Mouse (Mus musculus): Measurements from ENCODE around the gene Plekhg1. TPM values are rescaled to one million over a fixed set of nuclear protein-coding genes. Genes with fewer than 3 reads are reported as not detected.

Gene Plekhg1
- total and polyA plus RNA-seq, 3 experiments = 3.6 to 11.0 (median 7.6) TPM

- intact Hi-C loops (cut with DNase I) = no loop called here
- no peaks in the 10 kb centered on the region for H3K27me3 ChIP-seq (ENCODE audit: control insufficient read depth, insufficient read depth, low read length)
- H3K4me1 ChIP-seq (ENCODE audit: control insufficient read depth, insufficient read depth, low read length) = no peaks in the 10 kb centered on the region
- WGBS = 78% methylated on average over 3 of the region's 3 CpGs
- TF ChIP-seq CTCF (IDR thresholded peaks at IDR 0.05) = no peak
- no peak for TF ChIP-seq POLR2A (IDR thresholded peaks at IDR 0.05; ENCODE audit: insufficient read depth, low read depth, low read length)
- no peak for TF ChIP-seq EP300 (IDR thresholded peaks at IDR 0.05; ENCODE audit: insufficient read depth, low read depth, low read length)
- H3K79me2 ChIP-seq (replicated peaks; ENCODE audit: control insufficient read depth, insufficient read depth, low read length) = no peaks in the 10 kb centered on the region
- no peak overlapping the region for H3K4me3 ChIP-seq
- H3K9ac ChIP-seq (ENCODE audit: low read depth, low read length) = no peak overlapping the region
- no peaks in the 10 kb centered on the region for H3K36me3 ChIP-seq (ENCODE audit: control insufficient read depth, insufficient read depth, low read length)
- no peak overlapping the region for H3K27ac ChIP-seq
- no peak for DNase-seq
Measured at GRCm38 (mm10) chr10:3729666-3730065, 10.5 kb upstream of the Plekhg1 start.

- intact Hi-C loops (cut with DNase I) = no loop called here
- TF ChIP-seq CTCF (IDR thresholded peaks at IDR 0.05) (no peak), POLR2A (IDR thresholded peaks at IDR 0.05; ENCODE audit: insufficient read depth, low read depth, low read length) (no peak), EP300 (IDR thresholded peaks at IDR 0.05; ENCODE audit: insufficient read depth, low read depth, low read length) (no peak)
- Histone ChIP-seq H3K4me3 (no peak overlapping the region), H3K79me2 (replicated peaks; ENCODE audit: control insufficient read depth, insufficient read depth, low read length) (no peaks in the 10 kb centered on the region), H3K36me3 (ENCODE audit: control insufficient read depth, insufficient read depth, low read length) (no peaks in the 10 kb centered on the region), H3K27me3 (ENCODE audit: control insufficient read depth, insufficient read depth, low read length) (no peaks in the 10 kb centered on the region), H3K4me1 (ENCODE audit: control insufficient read depth, insufficient read depth, low read length) (no peaks in the 10 kb centered on the region), H3K9ac (ENCODE audit: low read depth, low read length) (no peak overlapping the region), H3K27ac (no peak overlapping the region)
- WGBS = 68% methylated on average over 4 of the region's 4 CpGs
- DNase-seq = no peak
Measured at GRCm38 (mm10) chr10:3730314-3730713, 9.8 kb upstream of the Plekhg1 start.

- WGBS = 89% methylated on average over 3 of the region's 3 CpGs
- H3K4me1 ChIP-seq (ENCODE audit: control insufficient read depth, insufficient read depth, low read length) = no peaks in the 10 kb centered on the region; the same call in 1 of the 2 replicates
- no peaks in the 10 kb centered on the region for H3K27me3 ChIP-seq (ENCODE audit: control insufficient read depth, insufficient read depth, low read length)
- no peaks in the 10 kb centered on the region for H3K36me3 ChIP-seq (ENCODE audit: control insufficient read depth, insufficient read depth, low read length)
- no peak overlapping the region for H3K9ac ChIP-seq (ENCODE audit: low read depth, low read length)
- no peak for DNase-seq
- no peak overlapping the region for H3K4me3 ChIP-seq
- TF ChIP-seq EP300 (IDR thresholded peaks at IDR 0.05; ENCODE audit: insufficient read depth, low read depth, low read length) (no peak), POLR2A (IDR thresholded peaks at IDR 0.05; ENCODE audit: insufficient read depth, low read depth, low read length) (no peak)
- intact Hi-C loops (cut with DNase I) = no loop called here
- no peak overlapping the region for H3K27ac ChIP-seq
- no peaks in the 10 kb centered on the region for H3K79me2 ChIP-seq (replicated peaks; ENCODE audit: control insufficient read depth, insufficient read depth, low read length)
Measured at GRCm38 (mm10) chr10:3737034-3737433, 3.1 kb upstream of the Plekhg1 start.

GRCm38 (mm10) chr10:3740504-3741388 lies 582 bp downstream of the Plekhg1 start:
- TF ChIP-seq POLR2A (IDR thresholded peaks at IDR 0.05; ENCODE audit: insufficient read depth, low read depth, low read length) (peak; percentile 27; the same call in 1 of the 2 replicates), CTCF (IDR thresholded peaks at IDR 0.05) (peak; percentile 83), EP300 (IDR thresholded peaks at IDR 0.05; ENCODE audit: insufficient read depth, low read depth, low read length) (peak; percentile 65; the same call in 1 of the 2 replicates)
- intact Hi-C loops (cut with DNase I) = loop anchor here (1.0 to 5.0 kb wide), 9 partner anchors 20 to 201 kb away; no protein-coding TSS in a partner anchor
- H3K36me3 ChIP-seq (ENCODE audit: control insufficient read depth, insufficient read depth, low read length) = peaks cover under 1% of the 10 kb centered on the region
- H3K27me3 ChIP-seq (ENCODE audit: control insufficient read depth, insufficient read depth, low read length) = no peaks in the 10 kb centered on the region
- H3K9ac ChIP-seq (ENCODE audit: low read depth, low read length) = peak overlapping the region; percentile 86
- no peaks in the 10 kb centered on the region for H3K79me2 ChIP-seq (replicated peaks; ENCODE audit: control insufficient read depth, insufficient read depth, low read length)
- DNase-seq = peak; percentile 59 to 70
- H3K27ac ChIP-seq = peak overlapping the region; percentile 78
- WGBS = under 1% methylated on average over 34 of the region's 47 CpGs
- H3K4me3 ChIP-seq = peak overlapping the region; percentile 85
- peaks cover 5% of the 10 kb centered on the region for H3K4me1 ChIP-seq (ENCODE audit: control insufficient read depth, insufficient read depth, low read length)

GRCm38 (mm10) chr10:3741791-3742190 lies 1.6 kb downstream of the Plekhg1 start:
- TF ChIP-seq CTCF (IDR thresholded peaks at IDR 0.05) (no peak), POLR2A (IDR thresholded peaks at IDR 0.05; ENCODE audit: insufficient read depth, low read depth, low read length) (no peak), EP300 (IDR thresholded peaks at IDR 0.05; ENCODE audit: insufficient read depth, low read depth, low read length) (no peak)
- H3K27ac ChIP-seq = peak overlapping the region; percentile 78
- H3K27me3 ChIP-seq (ENCODE audit: control insufficient read depth, insufficient read depth, low read length) = no peaks in the 10 kb centered on the region
- peak overlapping the region; percentile 85; the same call in 1 of the 2 replicates for H3K4me3 ChIP-seq
- H3K4me1 ChIP-seq (ENCODE audit: control insufficient read depth, insufficient read depth, low read length) = peaks cover 8% of the 10 kb centered on the region
- H3K9ac ChIP-seq (ENCODE audit: low read depth, low read length) = no peak overlapping the region
- no peaks in the 10 kb centered on the region for H3K79me2 ChIP-seq (replicated peaks; ENCODE audit: control insufficient read depth, insufficient read depth, low read length)
- intact Hi-C loops (cut with DNase I) = loop anchor here (1.0 to 5.0 kb wide), 7 partner anchors 19 to 200 kb away; no protein-coding TSS in a partner anchor
- WGBS = 14% methylated on average over 5 of the region's 5 CpGs
- no peak for DNase-seq
- peaks cover 6% of the 10 kb centered on the region for H3K36me3 ChIP-seq (ENCODE audit: control insufficient read depth, insufficient read depth, low read length)

GRCm38 (mm10) chr10:3743069-3743468 lies 2.9 kb downstream of the Plekhg1 start:
- TF ChIP-seq EP300 (IDR thresholded peaks at IDR 0.05; ENCODE audit: insufficient read depth, low read depth, low read length) = no peak
- no peak for TF ChIP-seq CTCF (IDR thresholded peaks at IDR 0.05)
- no peak for TF ChIP-seq POLR2A (IDR thresholded peaks at IDR 0.05; ENCODE audit: insufficient read depth, low read depth, low read length)
- 24% methylated on average over 2 of the region's 2 CpGs for WGBS
- intact Hi-C loops (cut with DNase I) = loop anchor here (5.0 kb wide), 4 partner anchors 44 to 151 kb away; no protein-coding TSS in a partner anchor
- Histone ChIP-seq H3K4me3 (no peak overlapping the region), H3K36me3 (ENCODE audit: control insufficient read depth, insufficient read depth, low read length) (peaks cover 16% of the 10 kb centered on the region), H3K27me3 (ENCODE audit: control insufficient read depth, insufficient read depth, low read length) (no peaks in the 10 kb centered on the region), H3K79me2 (replicated peaks; ENCODE audit: control insufficient read depth, insufficient read depth, low read length) (no peaks in the 10 kb centered on the region), H3K27ac (peak overlapping the region; percentile 22; the same call in 1 of the 2 replicates), H3K9ac (ENCODE audit: low read depth, low read length) (no peak overlapping the region), H3K4me1 (ENCODE audit: control insufficient read depth, insufficient read depth, low read length) (peaks cover 16% of the 10 kb centered on the region)
- peak; percentile 49 to 63 for DNase-seq
